Mouse (Mus musculus) embryonic facial prominence, embryonic 14.5 days (tissue): ENCODE measurements at regions not wholly inside any gene's neighbourhood (a gene's known extent, or its start where the extent isn't known, plus 50 kb on each side); places are given as distances from the start of the nearest gene placed in this dataset.

Experiments
- ATAC-seq: fragments of 200-750 bp; cut with Nextera tagmentation; 2 replicates; pipeline ENCODE4 v1.8.0; 2017; ENCODE audit warnings: low read depth, moderate number of reproducible peaks, moderate TSS enrichment
- DNase-seq: peaks from one replicate; pipeline ENCODE4 v3.0.0-alpha.2; 2015; ENCODE audit warnings: low spot score
- H3K27ac ChIP-seq: fragments of 300-500 bp; sonication (generic); replicated peaks from 2 replicates; pipeline ENCODE4 v1.5.1; 2014; ENCODE audit warnings: low read depth, mild to moderate bottlenecking, low read length, moderate library complexity
- H3K27me3 ChIP-seq: fragments of 300-500 bp; sonication (generic); replicated peaks from 2 replicates; pipeline ENCODE4 v1.6.1; 2014; ENCODE audit warnings: low read length; ENCODE audit not compliant: control insufficient read depth, insufficient read depth
- H3K36me3 ChIP-seq: fragments of 300-500 bp; sonication (generic); 2 replicates; pipeline ENCODE4 v1.6.1; 2014; ENCODE audit warnings: low read length, mixed read lengths; ENCODE audit not compliant: control insufficient read depth, insufficient read depth
- H3K4me1 ChIP-seq: fragments of 300-500 bp; sonication (generic); 2 replicates; pipeline ENCODE4 v1.6.1; 2014; ENCODE audit warnings: antibody characterized with exemption, low read length; ENCODE audit not compliant: control insufficient read depth, insufficient read depth
- H3K4me2 ChIP-seq: fragments of 300-500 bp; sonication (generic); 2 replicates; pipeline ENCODE4 v1.6.1; 2014; ENCODE audit warnings: low read depth, mild to moderate bottlenecking, low read length, moderate library complexity, mixed read lengths
- H3K4me3 ChIP-seq: fragments of 300-500 bp; sonication (generic); 2 replicates; pipeline ENCODE4 v1.5.1; 2014; ENCODE audit warnings: low read depth, mild to moderate bottlenecking, low read length
- H3K9ac ChIP-seq: fragments of 300-500 bp; sonication (generic); 2 replicates; pipeline ENCODE4 v1.6.1; 2014; ENCODE audit warnings: low read depth, mild to moderate bottlenecking, low read length, moderate library complexity, mixed read lengths
- H3K9me3 ChIP-seq: fragments of 300-500 bp; sonication (generic); 2 replicates; pipeline ENCODE4 v1.6.1; 2016; ENCODE audit warnings: low read length; ENCODE audit not compliant: control insufficient read depth
- WGBS: fragments of 180-500 bp; shearing (Covaris S2); extraction: QIAGEN DNeasy Blood & Tissue Kit; methylation state at CpG from one replicate; pipeline ENCODE4 v1.1.7; 2014; 5-methylcytosine and 5-hydroxymethylcytosine counted together

GRCm38 (mm10) chr10:95079979-95080378 is 135.3 kb upstream of the Plxnc1 start:
- no peak for DNase-seq
- no peak overlapping the region for H3K27ac ChIP-seq
- no peak overlapping the region for H3K9ac ChIP-seq
- no peaks in the 10 kb centered on the region for H3K9me3 ChIP-seq
- no peak overlapping the region for H3K4me3 ChIP-seq
- H3K27me3 ChIP-seq = 0 out of 2 replicates have a peak, but pooled peaks cover 3% of the 10 kb centered on the region
- H3K36me3 ChIP-seq = no peaks in the 10 kb centered on the region
- H3K4me2 ChIP-seq = no peak overlapping the region
- peaks cover 15% of the 10 kb centered on the region for H3K4me1 ChIP-seq
- no peak for ATAC-seq
- 83% methylated on average over 5 of the region's 5 CpGs for WGBS

GRCm38 (mm10) chr10:95076421-95076820 is 131.8 kb upstream of the Plxnc1 start:
- no peak overlapping the region for H3K9ac ChIP-seq
- H3K9me3 ChIP-seq = no peaks in the 10 kb centered on the region
- H3K27me3 ChIP-seq = 0 out of 2 replicates have a peak, but pooled peaks cover 3% of the 10 kb centered on the region
- no peak overlapping the region for H3K27ac ChIP-seq
- 76% methylated on average over 5 of the region's 5 CpGs for WGBS
- no peak for ATAC-seq
- H3K4me2 ChIP-seq = no peak overlapping the region
- no peak for DNase-seq
- no peaks in the 10 kb centered on the region for H3K36me3 ChIP-seq
- no peak overlapping the region for H3K4me3 ChIP-seq
- H3K4me1 ChIP-seq = no peaks in the 10 kb centered on the region

- no peak overlapping the region for H3K27ac ChIP-seq
- no peaks in the 10 kb centered on the region for H3K4me1 ChIP-seq
- H3K4me2 ChIP-seq = no peak overlapping the region
- WGBS = 62% methylated on average over 4 of the region's 4 CpGs
- H3K36me3 ChIP-seq = no peaks in the 10 kb centered on the region
- no peak overlapping the region for H3K9ac ChIP-seq
- H3K9me3 ChIP-seq = no peaks in the 10 kb centered on the region
- H3K4me3 ChIP-seq = no peak overlapping the region
- DNase-seq = no peak
- 0 out of 2 replicates have a peak, but pooled peaks cover 3% of the 10 kb centered on the region for H3K27me3 ChIP-seq
- ATAC-seq = peak; percentile 37; the same call in 1 of the 2 replicates
These were observed 131.3 kb upstream of the Plxnc1 start for GRCm38 (mm10) chr10:95075897-95076296.

- 0 out of 2 replicates have a peak, but pooled peaks cover 3% of the 10 kb centered on the region for H3K27me3 ChIP-seq
- H3K9ac ChIP-seq = no peak overlapping the region
- H3K4me1 ChIP-seq = no peaks in the 10 kb centered on the region
- ATAC-seq (no peak), DNase-seq (no peak)
- WGBS = 51% methylated on average over 5 of the region's 5 CpGs
- H3K4me2 ChIP-seq = no peak overlapping the region
- H3K4me3 ChIP-seq = no peak overlapping the region
- no peaks in the 10 kb centered on the region for H3K9me3 ChIP-seq
- no peaks in the 10 kb centered on the region for H3K36me3 ChIP-seq
- H3K27ac ChIP-seq = no peak overlapping the region
These were observed 130.4 kb upstream of the Plxnc1 start for GRCm38 (mm10) chr10:95074959-95075590.

- no peak overlapping the region for H3K4me2 ChIP-seq
- WGBS = 72% methylated on average over 2 of the region's 2 CpGs
- no peak overlapping the region for H3K27ac ChIP-seq
- H3K9me3 ChIP-seq = no peaks in the 10 kb centered on the region
- no peak overlapping the region for H3K4me3 ChIP-seq
- no peaks in the 10 kb centered on the region for H3K4me1 ChIP-seq
- no peaks in the 10 kb centered on the region for H3K36me3 ChIP-seq
- 0 out of 2 replicates have a peak, but pooled peaks cover 3% of the 10 kb centered on the region for H3K27me3 ChIP-seq
- ATAC-seq (no peak), DNase-seq (no peak)
- no peak overlapping the region for H3K9ac ChIP-seq
These were observed 129.7 kb upstream of the Plxnc1 start for GRCm38 (mm10) chr10:95074381-95074780.

GRCm38 (mm10) chr10:95067971-95068370 is 123.3 kb upstream of the Plxnc1 start:
- ATAC-seq (no peak), DNase-seq (no peak)
- H3K9me3 ChIP-seq = no peaks in the 10 kb centered on the region
- H3K36me3 ChIP-seq = no peaks in the 10 kb centered on the region
- H3K4me1 ChIP-seq = no peaks in the 10 kb centered on the region
- H3K9ac ChIP-seq = no peak overlapping the region
- H3K27me3 ChIP-seq = no peaks in the 10 kb centered on the region
- H3K4me3 ChIP-seq = no peak overlapping the region
- H3K4me2 ChIP-seq = no peak overlapping the region
- no peak overlapping the region for H3K27ac ChIP-seq
- 80% methylated on average over 10 of the region's 10 CpGs for WGBS

GRCm38 (mm10) chr10:95066774-95067173 is 122.1 kb upstream of the Plxnc1 start:
- ATAC-seq = no peak

GRCm38 (mm10) chr10:95059486-95060091 is 115.0 kb upstream of the Plxnc1 start:
- no peak for ATAC-seq
- no peak overlapping the region for H3K4me3 ChIP-seq
- 61% methylated on average over 7 of the region's 7 CpGs for WGBS

More at GRCm38 (mm10) chr10:95066774-95067173, 122.1 kb upstream of the Plxnc1 start:
- no peak overlapping the region for H3K27ac ChIP-seq
- no peak overlapping the region for H3K9ac ChIP-seq
- no peak overlapping the region for H3K4me2 ChIP-seq
- no peaks in the 10 kb centered on the region for H3K27me3 ChIP-seq
- H3K4me1 ChIP-seq = no peaks in the 10 kb centered on the region
- H3K36me3 ChIP-seq = no peaks in the 10 kb centered on the region
- no peak overlapping the region for H3K4me3 ChIP-seq
- WGBS = 74% methylated on average over 6 of the region's 6 CpGs
- no peak for DNase-seq
- H3K9me3 ChIP-seq = no peaks in the 10 kb centered on the region

GRCm38 (mm10) chr10:95059078-95059477 is 114.4 kb upstream of the Plxnc1 start:
- WGBS = 74% methylated on average over 9 of the region's 9 CpGs
- Histone ChIP-seq H3K4me3 (no peak overlapping the region), H3K27ac (no peak overlapping the region), H3K4me2 (no peak overlapping the region), H3K36me3 (no peaks in the 10 kb centered on the region), H3K9ac (no peak overlapping the region), H3K27me3 (no peaks in the 10 kb centered on the region), H3K9me3 (no peaks in the 10 kb centered on the region), H3K4me1 (0 out of 2 replicates have a peak, but pooled peaks cover 4% of the 10 kb centered on the region)
- ATAC-seq = no peak
- no peak for DNase-seq

More at GRCm38 (mm10) chr10:95059486-95060091, 115.0 kb upstream of the Plxnc1 start:
- Histone ChIP-seq H3K36me3 (no peaks in the 10 kb centered on the region), H3K4me2 (no peak overlapping the region), H3K27ac (no peak overlapping the region), H3K9me3 (no peaks in the 10 kb centered on the region), H3K9ac (no peak overlapping the region), H3K27me3 (no peaks in the 10 kb centered on the region), H3K4me1 (0 out of 2 replicates have a peak, but pooled peaks cover 4% of the 10 kb centered on the region)
- no peak for DNase-seq
